ENCODE assay signal across 19 mouse cellular contexts in the genomic region with DNA sequence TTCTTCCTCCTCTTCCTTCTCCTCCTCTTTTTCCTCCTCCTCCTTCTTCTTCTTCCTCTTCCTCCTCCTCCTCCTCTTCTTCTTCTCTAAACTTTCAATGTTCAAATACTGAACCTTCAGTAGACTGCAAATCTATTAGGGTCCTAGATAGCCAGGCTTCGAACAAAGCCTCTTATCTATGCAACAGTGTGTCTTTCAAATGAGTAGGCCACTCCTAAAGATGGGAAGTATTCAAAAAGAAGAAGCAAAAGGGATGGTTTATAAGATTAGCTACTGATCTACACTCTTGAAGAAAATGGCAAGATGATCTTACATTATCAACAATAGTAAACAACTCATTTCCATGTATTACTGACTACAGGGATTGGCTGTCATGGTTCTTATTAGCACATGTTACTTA.
DNase-seq lines count a peak whose midpoint lies in the region; TF ChIP-seq lines count a peak whose summit lies in the region.
"Had no signal": no experiment of that assay in that cellular context is flagged by ENCODE, and none has a peak within 500 bp of the region (broad histone marks: within the 10 kb centered on the region; RNA-seq: fewer than 3 reads in every experiment).

No protein-coding gene starts in this region.

- no peaks in the 10 kb centered on the region for H3K79me2 ChIP-seq in MEL (ENCODE audit: control insufficient read depth, insufficient read depth, low read length, poor library complexity)

- peak; percentile 65 to 77 for TF ChIP-seq EP300 in MEL (IDR thresholded peaks at IDR 0.05; ENCODE audit: low read depth in 1 of 2, low read length in 2 of 2)

- H3K9ac ChIP-seq in MEL (ENCODE audit: control insufficient read depth, low read depth, low read length, poor library complexity, severe bottlenecking) = no peak overlapping the region

- peak overlapping the region; percentile 53 for H3K27ac ChIP-seq in MEL (ENCODE audit: control insufficient read depth, low read depth, low read length)
- H3K27ac ChIP-seq in embryonic facial prominence, embryonic 10.5 days (replicated peaks) = no peak overlapping the region

- H3K36me3 ChIP-seq in MEL (ENCODE audit: control insufficient read depth in 1 of 2, insufficient read depth in 2 of 2, low read length in 2 of 2) = peaks cover 0 to 29% of the 10 kb centered on the region in 2 experiments; a peak in 2 of 4 replicates
- H3K36me3 ChIP-seq in embryonic facial prominence, embryonic 10.5 days (replicated peaks) = no peaks in the 10 kb centered on the region

- H3K4me3 ChIP-seq in MEL (ENCODE audit: control insufficient read depth in 1 of 2, insufficient read depth in 1 of 2, low read depth in 2 of 2, low read length in 2 of 2) = no peak overlapping the region
- no peak overlapping the region for H3K4me3 ChIP-seq in embryonic facial prominence, embryonic 10.5 days

- no peaks in the 10 kb centered on the region for H3K9me3 ChIP-seq in MEL (replicated peaks; ENCODE audit: insufficient read depth, low read length)
- H3K9me3 ChIP-seq in embryonic facial prominence, embryonic 10.5 days = no peaks in the 10 kb centered on the region
- H3K9me3 ChIP-seq: G1E had no signal

- WGBS in embryonic facial prominence, embryonic 10.5 days = 86% methylated on average over 1 of the region's 1 CpGs

- intact Hi-C loops in left cerebral cortex, postnatal 25 days (cut with DNase I) = loop anchor here (5.0 kb wide), 1 partner anchor 66 kb away; no protein-coding TSS in a partner anchor

- no peak for TF ChIP-seq CTCF in MEL (IDR thresholded peaks at IDR 0.05 in 2 of 3, conservative IDR thresholded peaks at IDR 0.05 in 1 of 3; ENCODE audit: control insufficient read depth in 1 of 3, insufficient read depth in 1 of 3, low read depth in 2 of 3, low read length in 3 of 3, poor library complexity in 1 of 3, severe bottlenecking in 1 of 3)

- no peak for TF ChIP-seq RAD21 in MEL (IDR thresholded peaks at IDR 0.05; ENCODE audit: low read depth, low read length)

- peaks cover 8 to 27% of the 10 kb centered on the region in 2 experiments for H3K4me1 ChIP-seq in MEL (ENCODE audit: control insufficient read depth in 1 of 2, insufficient read depth in 2 of 2, low read length in 2 of 2)
- H3K4me1 ChIP-seq in embryonic facial prominence, embryonic 10.5 days = peaks cover 5% of the 10 kb centered on the region; the same call in 1 of the 2 replicates

- H3K27me3 ChIP-seq in MEL (ENCODE audit: control insufficient read depth in 1 of 2, insufficient read depth in 2 of 2, low read length in 2 of 2) = no peaks in the 10 kb centered on the region
- H3K27me3 ChIP-seq in embryonic facial prominence, embryonic 10.5 days (replicated peaks; ENCODE audit: low read depth, poor library complexity, severe bottlenecking) = no peaks in the 10 kb centered on the region
- H3K27me3 ChIP-seq: CH12.LX, Patski had no signal

- DNase-seq in MEL (ENCODE audit: low read depth, low spot score) (peak; percentile 71), MEL-GATA-1-ER (ENCODE audit: extremely low read depth, low read depth) (peak; percentile 30)
- DNase-seq in left cerebral cortex, postnatal 25 days (ENCODE audit: low spot score in 2 of 2) = no peak
- no peak for DNase-seq in embryonic facial prominence, embryonic 10.5 days (ENCODE audit: low spot score)
- DNase-seq: adrenal gland, adult 2 months; adrenal gland, adult 8-10 months; adrenal gland, postnatal 10 days; adrenal gland, postnatal 14 days; adrenal gland, postnatal 25 days; adrenal gland, postnatal 36 days; B cell, adult 2 months; cerebellum, adult 11 months; cerebellum, adult 11-12 months; cerebellum, adult 18-20 months; cerebellum, adult 2 months; cerebellum, adult 8-10 months had no signal

- TF ChIP-seq POLR2A in MEL (IDR thresholded peaks at IDR 0.05; ENCODE audit: control insufficient read depth in 1 of 2, insufficient read depth in 1 of 2, low read depth in 1 of 2, low read length in 2 of 2, poor library complexity in 1 of 2) = no peak

TF ChIP-seq in MEL, 35 proteins besides CTCF, POLR2A, EP300 and RAD21:
- TF ChIP-seq RCOR1 (IDR thresholded peaks at IDR 0.05; ENCODE audit: low read depth, low read length) (peak; percentile 52; the same call in 1 of the 2 replicates), TCF12 (IDR thresholded peaks at IDR 0.05; ENCODE audit: low read depth, low read length) (peak; percentile 75), NELFE (IDR thresholded peaks at IDR 0.05; ENCODE audit: low read depth, low read length) (no peak), GATA1 (IDR thresholded peaks at IDR 0.05; ENCODE audit: low read depth, low read length) (peak; percentile 87), TAL1 (IDR thresholded peaks at IDR 0.05; ENCODE audit: low read length) (peak; percentile 48), GABPA (IDR thresholded peaks at IDR 0.05; ENCODE audit: low read depth, low read length) (no peak), POLR2AphosphoS2 (IDR thresholded peaks at IDR 0.05; ENCODE audit: low read length) (no peak), ETS1 (IDR thresholded peaks at IDR 0.05; ENCODE audit: low read depth, low read length) (peak; percentile 41; the same call in 1 of the 2 replicates), MXI1 (IDR thresholded peaks at IDR 0.05; ENCODE audit: low read depth, low read length) (0 out of 2 replicates have a peak, but pooled peaks have one; percentile 26)

Comparison
In these comparisons a context has a peak if more than half of its experiments do, and no peak if none do; other contexts are left out.
1. DNase-seq: peak in MEL (single experiment) and MEL-GATA-1-ER (single experiment); none in left cerebral cortex, postnatal 25 days (0 of 2) and embryonic facial prominence, embryonic 10.5 days (single experiment).